Mouse (Mus musculus) hindbrain, embryonic 13.5 days (tissue): ENCODE measurements at regions not wholly inside any gene's neighbourhood (a gene's known extent, or its start where the extent isn't known, plus 50 kb on each side); places are given as distances from the start of the nearest gene placed in this dataset.

Source experiments
- ATAC-seq: fragments of 200-750 bp; cut with Nextera tagmentation; 2 replicates; pipeline ENCODE4 v1.8.0; 2017; ENCODE audit warnings: moderate TSS enrichment; ENCODE audit not compliant: low FRiP score
- H3K27ac ChIP-seq: fragments of 300-500 bp; sonication (generic); 2 replicates; pipeline ENCODE4 v1.5.1; 2015; ENCODE audit warnings: inconsistent platforms, mild to moderate bottlenecking, moderate library complexity
- H3K27me3 ChIP-seq: fragments of 300-500 bp; sonication (generic); 2 replicates; pipeline ENCODE4 v1.6.1; 2015; ENCODE audit warnings: mild to moderate bottlenecking, inconsistent platforms
- H3K36me3 ChIP-seq: fragments of 300-500 bp; sonication (generic); 2 replicates; pipeline ENCODE4 v1.6.1; 2015; ENCODE audit warnings: mild to moderate bottlenecking, inconsistent platforms
- H3K4me1 ChIP-seq: fragments of 300-500 bp; sonication (generic); replicated peaks from 2 replicates; pipeline ENCODE4 v1.6.1; 2015; ENCODE audit warnings: inconsistent platforms
- H3K4me2 ChIP-seq: fragments of 300-500 bp; sonication (generic); 2 replicates; pipeline ENCODE4 v1.6.1; 2015; ENCODE audit warnings: inconsistent platforms, mild to moderate bottlenecking, moderate library complexity
- H3K4me3 ChIP-seq: fragments of 300-500 bp; sonication (generic); 2 replicates; pipeline ENCODE4 v1.5.1; 2015; ENCODE audit warnings: mild to moderate bottlenecking, inconsistent platforms
- H3K9ac ChIP-seq: fragments of 300-500 bp; sonication (generic); 2 replicates; pipeline ENCODE4 v1.6.1; 2015; ENCODE audit warnings: mild to moderate bottlenecking, inconsistent platforms
- H3K9me3 ChIP-seq: fragments of 300-500 bp; sonication (generic); 2 replicates; pipeline ENCODE4 v1.6.1; 2016; ENCODE audit warnings: inconsistent platforms
- WGBS: fragments of 180-500 bp; shearing (Covaris S2); methylation state at CpG from one replicate; pipeline ENCODE4 v1.1.7; 2015; 5-methylcytosine and 5-hydroxymethylcytosine counted together

DNA sequence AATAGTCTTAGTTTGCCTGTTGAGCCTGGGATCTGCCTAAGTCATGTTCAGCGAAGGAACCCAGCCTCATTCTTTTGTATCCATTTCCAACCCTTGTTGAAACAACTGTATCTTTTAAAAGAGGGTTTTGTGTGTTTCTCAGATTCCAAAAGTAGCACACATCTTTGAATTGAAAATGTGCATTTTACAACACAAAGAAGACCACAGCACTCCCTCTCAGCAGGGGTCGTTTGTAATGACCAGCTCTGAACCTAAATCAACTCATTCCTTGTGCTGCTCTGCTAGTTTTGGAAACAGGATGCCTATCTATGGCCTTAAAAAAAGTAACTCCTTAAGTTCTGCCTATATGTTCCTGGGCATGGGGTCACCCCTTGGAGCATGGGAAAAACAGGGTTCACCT, 58.8 kb upstream of the Otos start:
- Histone ChIP-seq H3K9me3 (no peaks in the 10 kb centered on the region), H3K9ac (no peak overlapping the region), H3K36me3 (no peaks in the 10 kb centered on the region), H3K4me2 (no peak overlapping the region), H3K4me3 (no peak overlapping the region), H3K4me1 (peaks cover 3% of the 10 kb centered on the region), H3K27me3 (0 out of 2 replicates have a peak, but pooled peaks cover 3% of the 10 kb centered on the region), H3K27ac (no peak overlapping the region)
- 56% methylated on average over 2 of the region's 2 CpGs for WGBS
- ATAC-seq, result no peak

GRCm38 (mm10) chr1:92703903-92704302, 55.3 kb upstream of the Otos start:
- no peak for ATAC-seq
- peaks cover 13% of the 10 kb centered on the region; the same call in 1 of the 2 replicates for H3K27me3 ChIP-seq
- H3K27ac ChIP-seq, result no peak overlapping the region
- peaks cover 15% of the 10 kb centered on the region for H3K4me1 ChIP-seq
- WGBS, result 89% methylated on average over 12 of the region's 12 CpGs
- H3K4me3 ChIP-seq, result no peak overlapping the region
- no peaks in the 10 kb centered on the region for H3K9me3 ChIP-seq
- H3K4me2 ChIP-seq, result no peak overlapping the region
- no peak overlapping the region for H3K9ac ChIP-seq
- no peaks in the 10 kb centered on the region for H3K36me3 ChIP-seq

- Histone ChIP-seq H3K36me3 (no peaks in the 10 kb centered on the region), H3K9ac (no peak overlapping the region), H3K4me1 (peaks cover 14% of the 10 kb centered on the region), H3K27ac (no peak overlapping the region), H3K9me3 (no peaks in the 10 kb centered on the region), H3K4me3 (no peak overlapping the region), H3K27me3 (peaks cover 16% of the 10 kb centered on the region; the same call in 1 of the 2 replicates), H3K4me2 (no peak overlapping the region)
- no peak for ATAC-seq
- WGBS, result 80% methylated on average over 3 of the region's 3 CpGs
Measured at GRCm38 (mm10) chr1:92703270-92703669, 54.6 kb upstream of the Otos start.

DNA sequence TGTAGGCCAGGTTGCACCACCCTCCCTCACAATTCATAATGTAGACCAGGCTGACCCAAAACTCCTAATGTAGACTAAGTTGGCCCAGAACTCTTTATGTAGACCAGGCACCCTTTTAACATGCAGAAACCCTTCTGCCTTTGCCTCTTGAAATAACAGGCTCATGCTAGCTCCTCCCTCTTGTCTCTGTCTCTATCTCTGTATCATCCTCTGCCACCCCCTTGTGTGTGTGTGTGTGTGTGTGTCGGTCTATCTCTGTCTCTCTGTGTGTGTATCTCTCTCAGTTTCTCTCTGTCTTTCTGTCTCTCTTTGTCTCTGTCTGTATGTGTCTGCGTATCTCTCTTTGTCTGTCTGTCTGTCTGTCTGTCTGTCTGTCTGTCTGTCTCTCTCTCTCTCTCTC, 51.5 kb upstream of the Otos start:
- Histone ChIP-seq H3K4me3 (no peak overlapping the region), H3K4me1 (peaks cover 14% of the 10 kb centered on the region), H3K9ac (no peak overlapping the region), H3K4me2 (no peak overlapping the region), H3K27me3 (peaks cover 19% of the 10 kb centered on the region; the same call in 1 of the 2 replicates), H3K36me3 (no peaks in the 10 kb centered on the region), H3K27ac (no peak overlapping the region), H3K9me3 (no peaks in the 10 kb centered on the region)
- 79% methylated on average over 2 of the region's 2 CpGs for WGBS
- ATAC-seq, result no peak

DNA sequence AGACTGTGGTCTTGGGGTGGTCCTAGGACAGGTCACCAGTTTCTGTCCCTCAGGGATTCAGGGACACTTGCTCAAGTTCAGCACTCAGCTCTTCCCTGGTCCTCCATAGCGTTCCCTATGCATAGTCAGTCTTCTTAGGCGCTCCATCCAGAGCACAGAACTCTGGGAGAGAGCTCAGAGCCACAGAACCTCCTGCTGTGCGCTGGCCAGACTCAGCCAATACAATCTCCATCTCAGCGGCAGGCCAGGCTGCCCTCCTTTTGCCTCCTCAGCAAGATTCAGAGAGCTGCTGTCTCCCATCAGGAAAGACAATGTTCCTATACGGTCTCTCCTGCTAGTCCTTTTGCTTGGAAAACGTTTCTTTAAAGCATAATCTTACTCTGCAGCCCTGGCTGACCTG, 51.1 kb upstream of the Otos start:
- H3K27me3 ChIP-seq, result peaks cover 19% of the 10 kb centered on the region; the same call in 1 of the 2 replicates
- H3K4me3 ChIP-seq, result no peak overlapping the region
- peaks cover 14% of the 10 kb centered on the region for H3K4me1 ChIP-seq
- no peaks in the 10 kb centered on the region for H3K9me3 ChIP-seq
- H3K36me3 ChIP-seq, result no peaks in the 10 kb centered on the region
- 8% methylated on average over 6 of the region's 6 CpGs for WGBS
- no peak overlapping the region for H3K4me2 ChIP-seq
- ATAC-seq, result 0 out of 2 replicates have a peak, but pooled peaks have one; percentile 11
- no peak overlapping the region for H3K9ac ChIP-seq
- no peak overlapping the region for H3K27ac ChIP-seq

DNA sequence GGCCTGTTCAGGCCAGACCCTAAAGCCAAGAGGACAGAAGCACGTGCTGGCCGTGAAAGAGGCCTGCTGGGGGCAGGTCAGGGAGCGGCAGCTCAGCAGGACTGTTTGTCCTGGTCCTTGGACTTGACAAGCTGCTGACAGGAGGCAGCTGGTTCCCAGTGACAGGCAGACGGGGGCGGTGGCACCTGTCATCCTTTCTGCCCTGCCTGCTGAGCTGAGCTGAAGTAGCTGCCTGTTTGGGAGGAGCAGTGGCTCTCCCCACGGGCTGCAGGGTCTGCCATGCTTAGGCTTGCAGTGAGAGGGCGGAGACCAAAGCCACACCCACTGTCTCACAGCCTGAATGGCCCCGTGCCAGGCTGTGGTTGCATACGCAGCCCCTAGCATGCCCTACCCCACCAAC, 50.4 kb upstream of the Otos start:
- H3K4me2 ChIP-seq, result no peak overlapping the region
- peak; percentile 75 for ATAC-seq
- H3K4me1 ChIP-seq, result peaks cover 14% of the 10 kb centered on the region
- peaks cover 19% of the 10 kb centered on the region; the same call in 1 of the 2 replicates for H3K27me3 ChIP-seq
- H3K36me3 ChIP-seq, result no peaks in the 10 kb centered on the region
- 2% methylated on average over 9 of the region's 9 CpGs for WGBS
- no peaks in the 10 kb centered on the region for H3K9me3 ChIP-seq
- no peak overlapping the region for H3K4me3 ChIP-seq
- no peak overlapping the region for H3K27ac ChIP-seq
- no peak overlapping the region for H3K9ac ChIP-seq

- Histone ChIP-seq H3K27me3 (peaks cover 20% of the 10 kb centered on the region; the same call in 1 of the 2 replicates), H3K9me3 (no peaks in the 10 kb centered on the region), H3K4me1 (peaks cover 14% of the 10 kb centered on the region), H3K4me2 (no peak overlapping the region), H3K27ac (no peak overlapping the region), H3K4me3 (no peak overlapping the region), H3K9ac (no peak overlapping the region), H3K36me3 (no peaks in the 10 kb centered on the region)
- 88% methylated on average over 3 of the region's 3 CpGs for WGBS
- 0 out of 2 replicates have a peak, but pooled peaks have one; percentile 11 for ATAC-seq
Measured at GRCm38 (mm10) chr1:92698541-92698940, 49.9 kb upstream of the Otos start.
